Mouse (Mus musculus) intestine, embryonic 16.5 days (tissue): ENCODE measurements around the gene Ulk4. TPM values are rescaled to one million over a fixed set of nuclear protein-coding genes. Genes with fewer than 3 reads are reported as not detected.

ENCODE experiments used
- ATAC-seq: fragments of 200-750 bp; cut with Nextera tagmentation; 2 replicates; pipeline ENCODE4 v1.8.0; 2017; ENCODE audit warnings: moderate TSS enrichment, moderate library complexity
- H3K27ac ChIP-seq: fragments of 300-500 bp; sonication (generic); 2 replicates; pipeline ENCODE4 v1.5.1; 2014; ENCODE audit warnings: mild to moderate bottlenecking, low read length
- H3K27me3 ChIP-seq: fragments of 300-500 bp; sonication (generic); replicated peaks from 2 replicates; pipeline ENCODE4 v1.6.1; 2014; ENCODE audit warnings: low read length, control low read depth, mixed read lengths; ENCODE audit not compliant: control insufficient read depth, insufficient read depth
- H3K36me3 ChIP-seq: fragments of 300-500 bp; sonication (generic); 2 replicates; pipeline ENCODE4 v1.6.1; 2014; ENCODE audit warnings: low read length, control low read depth; ENCODE audit not compliant: control insufficient read depth, insufficient read depth
- H3K4me1 ChIP-seq: fragments of 300-500 bp; sonication (generic); 2 replicates; pipeline ENCODE4 v1.6.1; 2014; ENCODE audit warnings: low read length, control low read depth, mixed read lengths; ENCODE audit not compliant: control insufficient read depth, insufficient read depth
- H3K4me2 ChIP-seq: fragments of 300-500 bp; sonication (generic); 2 replicates; pipeline ENCODE4 v1.6.1; 2014; ENCODE audit warnings: low read depth, low read length, control low read depth
- H3K4me3 ChIP-seq: fragments of 300-500 bp; sonication (generic); 2 replicates; pipeline ENCODE4 v1.5.1; 2014; ENCODE audit warnings: mild to moderate bottlenecking, low read length
- H3K9ac ChIP-seq: fragments of 300-500 bp; sonication (generic); 2 replicates; pipeline ENCODE4 v1.6.1; 2014; ENCODE audit warnings: low read depth, low read length
- H3K9me3 ChIP-seq: fragments of 300-500 bp; sonication (generic); 2 replicates; pipeline ENCODE4 v1.6.1; 2016; ENCODE audit warnings: low read length, control low read depth; ENCODE audit not compliant: control insufficient read depth
- WGBS: fragments of 180-500 bp; shearing (Covaris S2); extraction: QIAGEN DNeasy Blood & Tissue Kit; methylation state at CpG from one replicate; pipeline ENCODE4 v1.1.7; 2014; 5-methylcytosine and 5-hydroxymethylcytosine counted together
- polyA plus RNA-seq: library from polyadenylated mRNA; unstranded; fragments of >200 nt; fragmentation: Nextera tagmentation; extraction: Ambion mirVana; gene quantifications from 2 replicates; pipeline ENCODE4 v1.2.1, GENCODE M21; 2015

Ulk4 gene
- polyA plus RNA-seq, 1 experiment from 2014 or later, result 120 TPM

GRCm38 (mm10) chr9:121117936-121118335 lies 159.1 kb downstream of the Ulk4 start:
- Histone ChIP-seq H3K4me2 (no peak overlapping the region), H3K27ac (no peak overlapping the region), H3K4me1 (0 out of 2 replicates have a peak, but pooled peaks cover 3% of the 10 kb centered on the region), H3K36me3 (no peaks in the 10 kb centered on the region), H3K27me3 (no peaks in the 10 kb centered on the region), H3K9ac (no peak overlapping the region), H3K4me3 (no peak overlapping the region), H3K9me3 (no peaks in the 10 kb centered on the region)
- 53% methylated on average over 4 of the region's 4 CpGs for WGBS
- ATAC-seq, result no peak

GRCm38 (mm10) chr9:121112131-121112530 lies 164.9 kb downstream of the Ulk4 start:
- Histone ChIP-seq H3K27me3 (no peaks in the 10 kb centered on the region), H3K4me3 (no peak overlapping the region), H3K4me2 (no peak overlapping the region), H3K36me3 (no peaks in the 10 kb centered on the region), H3K9me3 (no peaks in the 10 kb centered on the region), H3K9ac (no peak overlapping the region), H3K4me1 (peaks cover 5% of the 10 kb centered on the region; the same call in 1 of the 2 replicates), H3K27ac (no peak overlapping the region)
- no peak for ATAC-seq
- WGBS, result 21% methylated on average over 1 of the region's 1 CpGs

GRCm38 (mm10) chr9:121108110-121108509 lies 168.9 kb downstream of the Ulk4 start:
- Histone ChIP-seq H3K4me1 (peaks cover 10% of the 10 kb centered on the region; the same call in 1 of the 2 replicates), H3K9ac (no peak overlapping the region), H3K36me3 (no peaks in the 10 kb centered on the region), H3K27me3 (no peaks in the 10 kb centered on the region), H3K27ac (no peak overlapping the region), H3K4me2 (no peak overlapping the region), H3K4me3 (no peak overlapping the region), H3K9me3 (no peaks in the 10 kb centered on the region)
- WGBS, result 23% methylated on average over 10 of the region's 10 CpGs
- peak; percentile 14; the same call in 1 of the 2 replicates for ATAC-seq

- WGBS, result 76% methylated on average over 5 of the region's 5 CpGs
- Histone ChIP-seq H3K9me3 (no peaks in the 10 kb centered on the region), H3K4me3 (no peak overlapping the region), H3K4me2 (no peak overlapping the region), H3K4me1 (peaks cover 10% of the 10 kb centered on the region; the same call in 1 of the 2 replicates), H3K36me3 (no peaks in the 10 kb centered on the region), H3K27ac (no peak overlapping the region), H3K27me3 (no peaks in the 10 kb centered on the region), H3K9ac (no peak overlapping the region)
- ATAC-seq, result 0 out of 2 replicates have a peak, but pooled peaks have one; percentile 10
Observed at GRCm38 (mm10) chr9:121107643-121108042, 169.4 kb downstream of the Ulk4 start.

GRCm38 (mm10) chr9:121107101-121107500 lies 169.9 kb downstream of the Ulk4 start:
- no peak overlapping the region for H3K27ac ChIP-seq
- no peaks in the 10 kb centered on the region for H3K36me3 ChIP-seq
- no peaks in the 10 kb centered on the region for H3K27me3 ChIP-seq
- peaks cover 10% of the 10 kb centered on the region; the same call in 1 of the 2 replicates for H3K4me1 ChIP-seq
- H3K9ac ChIP-seq, result no peak overlapping the region
- WGBS, result 25% methylated on average over 11 of the region's 11 CpGs
- H3K4me3 ChIP-seq, result no peak overlapping the region
- H3K9me3 ChIP-seq, result no peaks in the 10 kb centered on the region
- no peak overlapping the region for H3K4me2 ChIP-seq
- ATAC-seq, result peak; percentile 77

- Histone ChIP-seq H3K27ac (no peak overlapping the region), H3K36me3 (no peaks in the 10 kb centered on the region), H3K27me3 (no peaks in the 10 kb centered on the region), H3K4me2 (no peak overlapping the region), H3K9ac (no peak overlapping the region), H3K4me3 (no peak overlapping the region), H3K9me3 (no peaks in the 10 kb centered on the region), H3K4me1 (0 out of 2 replicates have a peak, but pooled peaks cover 1% of the 10 kb centered on the region)
- 84% methylated on average over 10 of the region's 10 CpGs for WGBS
- no peak for ATAC-seq
Observed at GRCm38 (mm10) chr9:121101516-121101915, 175.5 kb downstream of the Ulk4 start.

- no peak overlapping the region for H3K4me3 ChIP-seq
- 88% methylated on average over 10 of the region's 10 CpGs for WGBS
Observed at GRCm38 (mm10) chr9:121099453-121099852, 177.5 kb downstream of the Ulk4 start.

GRCm38 (mm10) chr9:121093760-121094159 lies 183.2 kb downstream of the Ulk4 start:
- no peaks in the 10 kb centered on the region for H3K27me3 ChIP-seq
- no peak overlapping the region for H3K9ac ChIP-seq
- peak; percentile 64; the same call in 1 of the 2 replicates for ATAC-seq
- no peaks in the 10 kb centered on the region for H3K9me3 ChIP-seq
- H3K4me1 ChIP-seq, result no peaks in the 10 kb centered on the region
- 62% methylated on average over 7 of the region's 7 CpGs for WGBS
- no peak overlapping the region for H3K4me3 ChIP-seq
- no peak overlapping the region for H3K4me2 ChIP-seq
- H3K27ac ChIP-seq, result no peak overlapping the region
- no peaks in the 10 kb centered on the region for H3K36me3 ChIP-seq

More at GRCm38 (mm10) chr9:121099453-121099852, 177.5 kb downstream of the Ulk4 start:
- no peaks in the 10 kb centered on the region for H3K9me3 ChIP-seq
- H3K36me3 ChIP-seq, result no peaks in the 10 kb centered on the region
- H3K4me2 ChIP-seq, result no peak overlapping the region
- no peak overlapping the region for H3K9ac ChIP-seq
- no peak overlapping the region for H3K27ac ChIP-seq
- ATAC-seq, result no peak
- no peaks in the 10 kb centered on the region for H3K27me3 ChIP-seq
- no peaks in the 10 kb centered on the region for H3K4me1 ChIP-seq

- ATAC-seq, result no peak
Observed at GRCm38 (mm10) chr9:121092568-121092967, 184.4 kb downstream of the Ulk4 start.

More at GRCm38 (mm10) chr9:121092568-121092967, 184.4 kb downstream of the Ulk4 start:
- 84% methylated on average over 5 of the region's 5 CpGs for WGBS
- Histone ChIP-seq H3K9me3 (no peaks in the 10 kb centered on the region), H3K27ac (no peak overlapping the region), H3K36me3 (no peaks in the 10 kb centered on the region), H3K4me2 (no peak overlapping the region), H3K27me3 (no peaks in the 10 kb centered on the region), H3K4me1 (no peaks in the 10 kb centered on the region), H3K4me3 (no peak overlapping the region), H3K9ac (no peak overlapping the region)
